Mouse (Mus musculus): ENCODE measurements around the gene Mex3d. TPM values are rescaled to one million over a fixed set of nuclear protein-coding genes. Genes with fewer than 3 reads are reported as not detected.

The Mex3d gene
- polyA plus RNA-seq, 1 experiment from 2014 or later, result 0.32 TPM

DNA sequence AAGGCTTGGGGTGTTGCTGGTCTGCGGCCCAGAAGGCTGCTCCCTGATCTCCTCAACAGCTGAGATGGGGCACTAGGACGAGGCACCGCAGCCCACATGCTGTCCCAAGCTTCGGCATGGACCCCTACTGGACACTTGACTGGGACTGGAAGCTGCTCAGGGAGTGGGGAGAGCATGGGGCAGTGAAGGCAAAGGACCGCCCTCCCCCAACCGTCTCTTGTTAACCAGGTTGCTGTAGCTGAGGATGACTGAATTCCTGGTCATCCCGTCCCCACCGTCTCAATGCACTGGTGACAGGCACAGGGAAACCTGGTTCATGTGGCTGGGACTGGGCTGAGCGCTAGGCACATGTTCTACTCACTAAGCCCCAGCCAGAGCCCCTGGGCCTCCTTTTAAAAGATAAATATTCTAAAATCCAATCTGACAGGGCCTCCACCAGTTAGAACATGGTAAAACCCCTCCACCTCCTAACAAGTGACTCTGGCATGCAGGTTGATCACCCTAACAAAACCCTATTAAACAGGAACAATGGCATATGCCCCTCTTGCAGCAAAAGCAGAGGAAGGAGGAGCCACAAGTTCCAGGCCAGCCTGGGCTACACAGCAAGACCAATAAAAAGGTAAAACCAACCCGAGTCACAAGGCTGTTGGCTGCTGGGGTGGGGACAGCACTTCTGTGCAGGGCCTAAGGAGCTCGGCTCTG is 9.5 kb upstream of the Mex3d start:
- H3K36me3 ChIP-seq (ENCODE audit: control insufficient read depth, insufficient read depth), result peaks cover 37% of the 10 kb centered on the region
- no peaks in the 10 kb centered on the region for H3K27me3 ChIP-seq (ENCODE audit: control insufficient read depth, insufficient read depth, low read depth, low read length)
- 68% methylated on average over 11 of the region's 11 CpGs for WGBS (ENCODE audit: insufficient replicate concordance)
- ATAC-seq (ENCODE audit: low read depth), result no peak
- no peaks in the 10 kb centered on the region for H3K9me3 ChIP-seq (replicated peaks; ENCODE audit: control insufficient read depth, low read length)
- peaks cover 36% of the 10 kb centered on the region for H3K4me1 ChIP-seq (ENCODE audit: control insufficient read depth, low read depth, low read length)
- H3K4me3 ChIP-seq (ENCODE audit: low read depth, low read length), result peak overlapping the region; percentile 96
- H3K4me2 ChIP-seq (ENCODE audit: low read depth, low read length), result peak overlapping the region; percentile 98
- peak overlapping the region; percentile 97 for H3K9ac ChIP-seq (ENCODE audit: low read depth, low read length)
- peak overlapping the region; percentile 99; the same call in 1 of the 2 replicates for H3K27ac ChIP-seq (ENCODE audit: low read length)

DNA sequence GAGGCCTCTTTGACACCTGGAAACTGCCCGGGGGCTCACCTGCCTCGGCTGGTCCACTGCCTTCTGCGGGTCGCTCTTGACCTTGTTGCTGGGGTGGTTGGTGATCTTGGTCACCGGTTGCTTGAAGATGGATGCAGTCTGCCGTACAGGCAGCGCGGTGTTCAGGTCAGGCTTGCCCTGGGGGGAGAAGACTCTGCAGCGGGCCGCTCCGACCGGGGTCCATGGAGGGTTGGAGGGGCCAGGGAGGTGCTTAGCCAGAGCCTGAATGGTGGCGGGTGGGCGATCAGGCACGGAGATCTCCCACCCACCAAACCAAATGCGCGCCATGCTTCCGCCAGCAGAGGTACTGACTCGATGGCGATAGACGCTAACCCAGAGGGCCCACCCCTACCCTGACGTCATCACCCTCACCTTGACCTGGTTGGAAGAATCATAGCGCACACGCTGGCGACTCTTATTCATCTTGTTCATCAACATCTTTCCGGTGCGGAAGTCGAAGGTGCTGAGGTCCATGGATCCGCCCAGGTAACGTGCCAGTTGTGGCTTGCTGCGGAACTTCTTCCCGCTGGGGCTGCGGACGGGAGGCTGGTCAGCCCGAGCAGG is 7.7 kb upstream of the Mex3d start:
- no peak overlapping the region for H3K4me2 ChIP-seq (ENCODE audit: low read depth, low read length)
- H3K9ac ChIP-seq (ENCODE audit: low read depth, low read length), result no peak overlapping the region
- no peaks in the 10 kb centered on the region for H3K9me3 ChIP-seq (replicated peaks; ENCODE audit: control insufficient read depth, low read length)
- peaks cover 41% of the 10 kb centered on the region for H3K36me3 ChIP-seq (ENCODE audit: control insufficient read depth, insufficient read depth)
- no peak overlapping the region for H3K27ac ChIP-seq (ENCODE audit: low read length)
- ATAC-seq (ENCODE audit: low read depth), result no peak
- 91% methylated on average over 35 of the region's 35 CpGs for WGBS (ENCODE audit: insufficient replicate concordance)
- peaks cover 23% of the 10 kb centered on the region for H3K4me1 ChIP-seq (ENCODE audit: control insufficient read depth, low read depth, low read length)
- no peaks in the 10 kb centered on the region for H3K27me3 ChIP-seq (ENCODE audit: control insufficient read depth, insufficient read depth, low read depth, low read length)
- no peak overlapping the region for H3K4me3 ChIP-seq (ENCODE audit: low read depth, low read length)

DNA sequence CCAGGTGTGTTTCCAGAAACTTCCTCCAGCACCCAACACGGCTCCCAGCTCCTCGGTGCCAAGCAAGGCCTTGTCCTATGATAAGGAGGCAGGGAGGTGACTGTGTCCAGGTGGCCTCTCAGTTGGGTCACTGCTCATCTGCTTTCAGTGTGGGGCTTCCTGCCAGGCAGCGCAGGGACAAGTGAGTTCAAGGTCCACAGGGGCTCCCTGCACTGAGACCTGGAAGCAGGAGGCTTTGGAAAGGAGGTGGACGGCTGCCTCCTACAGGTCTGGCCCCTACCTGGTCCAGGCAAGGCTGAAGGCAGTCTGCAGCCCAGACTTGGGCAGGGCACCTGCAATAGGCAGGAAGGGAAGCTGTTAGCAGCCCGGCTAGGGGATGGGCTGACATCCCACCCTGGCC is 5.2 kb upstream of the Mex3d start:
- no peaks in the 10 kb centered on the region for H3K27me3 ChIP-seq (ENCODE audit: control insufficient read depth, insufficient read depth, low read depth, low read length)
- H3K4me2 ChIP-seq (ENCODE audit: low read depth, low read length), result no peak overlapping the region
- 83% methylated on average over 5 of the region's 5 CpGs for WGBS (ENCODE audit: insufficient replicate concordance)
- ATAC-seq (ENCODE audit: low read depth), result no peak
- H3K9me3 ChIP-seq (replicated peaks; ENCODE audit: control insufficient read depth, low read length), result no peaks in the 10 kb centered on the region
- no peak overlapping the region for H3K9ac ChIP-seq (ENCODE audit: low read depth, low read length)
- no peak overlapping the region for H3K27ac ChIP-seq (ENCODE audit: low read length)
- H3K4me3 ChIP-seq (ENCODE audit: low read depth, low read length), result no peak overlapping the region
- peaks cover 41% of the 10 kb centered on the region for H3K36me3 ChIP-seq (ENCODE audit: control insufficient read depth, insufficient read depth)
- H3K4me1 ChIP-seq (ENCODE audit: control insufficient read depth, low read depth, low read length), result peaks cover 24% of the 10 kb centered on the region

DNA sequence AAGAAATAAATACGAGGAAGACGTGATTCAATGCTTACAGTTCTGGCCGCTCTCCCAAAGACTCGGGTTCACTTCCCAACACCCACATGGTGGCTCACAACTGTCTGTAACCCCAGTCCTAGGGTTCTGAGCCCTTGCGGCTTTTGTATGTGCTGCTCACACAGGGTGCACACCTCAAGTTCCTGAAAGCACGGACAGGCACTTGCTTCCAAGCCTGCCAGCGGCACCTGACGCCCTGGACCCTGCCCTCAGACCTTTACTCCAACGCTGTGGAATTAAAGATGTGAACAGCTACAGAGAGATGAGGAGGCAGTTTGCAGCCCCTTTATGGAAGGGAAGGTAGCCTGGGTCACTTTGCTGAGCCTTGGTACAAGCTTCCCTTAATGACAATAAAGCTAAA is 3.2 kb upstream of the Mex3d start:
- no peaks in the 10 kb centered on the region for H3K9me3 ChIP-seq (replicated peaks; ENCODE audit: control insufficient read depth, low read length)
- no peak overlapping the region for H3K9ac ChIP-seq (ENCODE audit: low read depth, low read length)
- no peak overlapping the region for H3K4me2 ChIP-seq (ENCODE audit: low read depth, low read length)
- no peak overlapping the region for H3K27ac ChIP-seq (ENCODE audit: low read length)
- 78% methylated on average over 9 of the region's 9 CpGs for WGBS (ENCODE audit: insufficient replicate concordance)
- peaks cover 30% of the 10 kb centered on the region for H3K4me1 ChIP-seq (ENCODE audit: control insufficient read depth, low read depth, low read length)
- no peak overlapping the region for H3K4me3 ChIP-seq (ENCODE audit: low read depth, low read length)
- peaks cover 41% of the 10 kb centered on the region for H3K36me3 ChIP-seq (ENCODE audit: control insufficient read depth, insufficient read depth)
- peaks cover 6% of the 10 kb centered on the region for H3K27me3 ChIP-seq (ENCODE audit: control insufficient read depth, insufficient read depth, low read depth, low read length)
- no peak for ATAC-seq (ENCODE audit: low read depth)

DNA sequence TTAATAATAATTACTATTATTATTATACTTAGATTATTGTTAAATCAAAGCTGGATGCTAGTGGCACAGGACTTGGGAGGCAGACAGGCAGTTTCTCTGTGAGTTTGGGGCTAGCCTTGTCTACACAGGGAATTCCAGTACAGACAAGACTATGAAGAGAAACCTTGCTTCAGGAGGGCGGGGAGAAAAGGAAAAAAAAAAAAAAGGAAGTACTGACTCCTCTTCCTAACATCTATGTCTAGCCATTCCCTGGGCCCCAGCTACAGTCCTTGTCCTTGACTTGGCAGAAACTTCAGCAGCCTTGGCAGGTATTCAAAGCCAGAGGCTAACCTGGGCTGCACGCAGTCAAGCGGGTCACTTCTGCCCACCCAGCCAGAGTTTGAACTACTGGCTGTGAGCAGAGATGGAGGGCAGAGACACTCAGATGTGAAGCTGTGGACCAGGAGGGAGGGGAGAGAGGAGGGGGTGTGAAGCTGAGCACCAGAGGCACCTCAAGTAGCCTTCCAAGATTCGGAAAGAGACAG is 1.8 kb upstream of the Mex3d start:
- Histone ChIP-seq H3K9me3 (replicated peaks; ENCODE audit: control insufficient read depth, low read length) (no peaks in the 10 kb centered on the region), H3K4me3 (ENCODE audit: low read depth, low read length) (no peak overlapping the region), H3K4me2 (ENCODE audit: low read depth, low read length) (no peak overlapping the region), H3K27ac (ENCODE audit: low read length) (no peak overlapping the region), H3K4me1 (ENCODE audit: control insufficient read depth, low read depth, low read length) (peaks cover 44% of the 10 kb centered on the region), H3K9ac (ENCODE audit: low read depth, low read length) (no peak overlapping the region), H3K36me3 (ENCODE audit: control insufficient read depth, insufficient read depth) (peaks cover 30% of the 10 kb centered on the region), H3K27me3 (ENCODE audit: control insufficient read depth, insufficient read depth, low read depth, low read length) (peaks cover 6% of the 10 kb centered on the region)
- no peak for ATAC-seq (ENCODE audit: low read depth)
- WGBS (ENCODE audit: insufficient replicate concordance), result 62% methylated on average over 4 of the region's 4 CpGs

DNA sequence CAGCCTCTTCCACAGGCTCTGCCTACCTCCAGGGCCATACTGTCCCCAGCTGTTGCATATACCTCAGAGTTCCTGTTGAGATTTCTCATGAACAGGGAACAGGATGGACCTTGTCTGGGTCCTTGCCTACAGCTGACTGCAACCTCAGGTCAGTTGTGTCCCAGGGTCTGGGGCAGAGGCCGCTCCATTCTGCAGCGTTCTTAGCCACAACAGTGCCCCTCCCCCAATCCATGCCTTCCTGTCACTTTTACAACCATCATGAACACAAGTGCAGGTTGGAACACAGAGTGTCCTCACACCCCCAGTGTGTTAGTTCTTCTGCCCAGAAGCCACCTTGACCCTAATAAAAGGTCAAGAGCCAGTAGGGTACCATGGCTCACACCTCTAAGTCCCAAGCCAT is 1.3 kb upstream of the Mex3d start:
- Histone ChIP-seq H3K36me3 (ENCODE audit: control insufficient read depth, insufficient read depth) (peaks cover 25% of the 10 kb centered on the region), H3K4me3 (ENCODE audit: low read depth, low read length) (no peak overlapping the region), H3K4me1 (ENCODE audit: control insufficient read depth, low read depth, low read length) (peaks cover 49% of the 10 kb centered on the region), H3K27ac (ENCODE audit: low read length) (no peak overlapping the region), H3K9ac (ENCODE audit: low read depth, low read length) (no peak overlapping the region), H3K27me3 (ENCODE audit: control insufficient read depth, insufficient read depth, low read depth, low read length) (peaks cover 6% of the 10 kb centered on the region), H3K9me3 (replicated peaks; ENCODE audit: control insufficient read depth, low read length) (no peaks in the 10 kb centered on the region), H3K4me2 (ENCODE audit: low read depth, low read length) (no peak overlapping the region)
- no peak for ATAC-seq (ENCODE audit: low read depth)
- WGBS (ENCODE audit: insufficient replicate concordance), result 14% methylated on average over 2 of the region's 2 CpGs

DNA sequence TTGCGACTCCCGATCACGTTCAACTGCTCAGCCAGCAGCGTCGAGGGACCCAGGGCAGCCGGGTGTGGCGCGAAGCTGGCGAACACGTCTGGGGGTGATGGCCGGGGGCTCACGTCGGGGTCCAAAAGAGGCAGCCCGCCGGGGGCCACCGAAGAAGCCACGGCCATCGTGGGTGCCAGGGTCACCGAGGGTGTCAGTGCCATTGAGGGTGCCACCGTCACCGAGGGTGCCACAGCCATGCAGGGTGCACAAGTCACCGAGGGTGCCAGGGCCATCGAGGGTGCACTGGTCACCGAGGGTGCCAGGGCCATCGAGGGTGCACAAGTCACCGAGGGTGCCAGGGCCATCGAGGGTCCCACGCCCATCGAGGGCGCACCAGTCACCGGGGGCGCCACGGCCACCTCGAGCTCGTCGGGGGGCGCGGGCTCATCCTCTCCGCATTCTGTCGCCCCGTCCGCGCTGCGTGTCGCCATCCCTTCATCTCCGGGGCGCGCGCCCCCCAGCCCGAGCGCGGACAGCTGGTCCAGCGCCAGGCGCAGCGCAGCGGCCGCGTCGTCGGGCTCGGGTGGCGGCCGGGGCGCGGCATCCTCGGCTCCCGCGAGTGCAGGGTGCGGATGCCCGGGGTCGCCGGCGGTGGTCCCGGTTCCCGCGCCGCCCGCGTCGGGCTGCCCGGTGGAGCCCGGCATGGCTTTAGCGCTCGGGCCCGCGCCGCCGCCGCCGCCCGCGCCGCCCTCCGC is 556 bp downstream of the Mex3d start:
- H3K4me1 ChIP-seq (ENCODE audit: control insufficient read depth, low read depth, low read length), result peaks cover 53% of the 10 kb centered on the region
- H3K27ac ChIP-seq (ENCODE audit: low read length), result no peak overlapping the region
- H3K4me2 ChIP-seq (ENCODE audit: low read depth, low read length), result peak overlapping the region; percentile 99
- H3K27me3 ChIP-seq (ENCODE audit: control insufficient read depth, insufficient read depth, low read depth, low read length), result peaks cover 6% of the 10 kb centered on the region
- ATAC-seq (ENCODE audit: low read depth), result peak; percentile 11; the same call in 1 of the 2 replicates
- under 1% methylated on average over 71 of the region's 94 CpGs for WGBS (ENCODE audit: insufficient replicate concordance)
- peak overlapping the region; percentile 74 for H3K4me3 ChIP-seq (ENCODE audit: low read depth, low read length)
- peaks cover 12% of the 10 kb centered on the region for H3K36me3 ChIP-seq (ENCODE audit: control insufficient read depth, insufficient read depth)
- no peaks in the 10 kb centered on the region for H3K9me3 ChIP-seq (replicated peaks; ENCODE audit: control insufficient read depth, low read length)
- H3K9ac ChIP-seq (ENCODE audit: low read depth, low read length), result peak overlapping the region; percentile 77

DNA sequence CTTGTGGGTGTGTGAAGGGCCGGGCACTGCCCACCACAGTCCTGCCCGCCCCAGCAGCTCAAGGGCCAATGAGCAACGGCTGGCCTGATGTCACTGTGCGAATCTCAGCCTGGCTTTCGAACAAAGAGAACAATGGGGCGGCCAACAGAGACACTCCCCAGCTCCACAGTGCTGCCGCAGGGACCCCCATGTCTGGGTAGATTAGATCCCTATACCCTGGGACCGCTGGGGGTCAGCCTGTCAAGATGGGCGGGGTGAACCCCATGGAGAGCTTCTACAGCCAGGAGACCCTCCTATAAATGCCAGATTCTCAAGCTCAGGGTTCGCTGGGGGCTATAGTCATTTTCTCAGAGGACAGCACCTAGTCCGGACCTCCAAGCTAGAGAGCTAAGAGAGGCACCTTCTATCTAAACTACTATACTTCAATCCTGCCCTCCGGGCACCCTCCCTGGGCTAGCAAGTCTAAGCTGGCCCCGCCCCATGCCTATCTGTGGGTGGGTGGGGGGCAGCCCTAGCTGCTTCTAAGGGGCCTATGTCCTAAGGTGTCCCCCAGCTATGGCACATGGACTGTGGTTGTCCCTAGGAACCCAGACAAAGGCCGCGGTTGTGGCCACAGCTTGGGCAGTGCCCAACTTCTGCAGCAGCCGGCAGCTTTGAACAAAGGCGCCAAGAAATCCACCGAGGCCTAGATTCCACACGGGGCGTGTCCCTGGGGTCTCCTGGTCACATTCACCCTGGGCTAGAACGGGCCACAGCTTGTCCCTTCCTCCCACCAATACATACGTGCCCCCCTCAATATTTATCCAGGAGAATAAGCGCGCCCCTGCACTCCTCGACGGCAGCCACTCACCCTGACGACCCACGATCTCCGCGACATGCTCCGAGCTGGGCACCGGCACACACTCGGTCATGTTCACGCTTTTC is 1.4 kb downstream of the Mex3d start:
- Histone ChIP-seq H3K27ac (ENCODE audit: low read length) (no peak overlapping the region), H3K4me1 (ENCODE audit: control insufficient read depth, low read depth, low read length) (peaks cover 53% of the 10 kb centered on the region), H3K4me2 (ENCODE audit: low read depth, low read length) (peak overlapping the region; percentile 99), H3K4me3 (ENCODE audit: low read depth, low read length) (peak overlapping the region; percentile 74), H3K9ac (ENCODE audit: low read depth, low read length) (peak overlapping the region; percentile 77), H3K27me3 (ENCODE audit: control insufficient read depth, insufficient read depth, low read depth, low read length) (peaks cover 6% of the 10 kb centered on the region), H3K36me3 (ENCODE audit: control insufficient read depth, insufficient read depth) (peaks cover 14% of the 10 kb centered on the region), H3K9me3 (replicated peaks; ENCODE audit: control insufficient read depth, low read length) (no peaks in the 10 kb centered on the region)
- WGBS (ENCODE audit: insufficient replicate concordance), result 15% methylated on average over 34 of the region's 34 CpGs
- no peak for ATAC-seq (ENCODE audit: low read depth)
